Mouse (Mus musculus): Measurements from ENCODE around the gene Armc2.
A peak's percentile ranks its signal among the peaks of the same experiment; 100 is the strongest.
"Not testable (repeated sequence)": the region's sequence is repeated elsewhere in the genome, so short reads cannot be mapped to it uniquely, and the experiment has no call there.

Armc2 gene

DNA sequence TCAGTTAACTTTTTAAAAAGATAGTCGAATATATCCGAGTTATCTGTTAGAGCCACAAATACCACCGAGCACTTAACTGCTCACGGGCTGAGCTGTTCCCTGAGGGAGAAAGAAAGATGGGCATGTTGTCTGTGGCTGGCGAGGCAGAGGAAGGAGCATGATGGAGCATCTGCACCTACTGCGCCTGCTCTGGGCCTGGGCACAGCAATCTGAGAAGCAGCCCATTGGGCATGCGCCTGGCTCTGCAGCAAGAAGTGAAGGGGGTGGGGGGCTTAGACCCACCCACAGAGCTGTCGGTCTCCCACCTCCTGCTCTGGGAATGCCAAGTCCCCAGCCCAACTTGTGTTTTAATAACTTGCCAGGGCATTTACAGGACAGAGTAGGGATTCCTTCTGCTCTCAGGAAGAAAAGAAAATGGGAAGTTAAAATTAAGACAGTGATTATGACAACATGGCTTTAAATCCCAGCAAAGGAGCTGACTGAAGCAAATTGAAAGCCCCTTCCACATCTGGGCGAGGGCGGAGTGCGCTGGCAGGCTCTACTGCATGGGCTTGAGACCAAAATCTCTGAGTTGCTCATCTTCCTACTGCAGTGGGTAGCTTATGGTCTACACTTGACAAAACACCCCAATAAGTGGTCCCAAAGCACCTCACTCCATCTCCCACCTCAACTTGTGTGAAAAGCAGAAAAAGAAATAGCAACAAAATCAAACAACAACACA is 50.2 kb downstream of the Armc2 start:
- DNase-seq (ENCODE audit: low spot score in 2 of 2) = no peak

DNA sequence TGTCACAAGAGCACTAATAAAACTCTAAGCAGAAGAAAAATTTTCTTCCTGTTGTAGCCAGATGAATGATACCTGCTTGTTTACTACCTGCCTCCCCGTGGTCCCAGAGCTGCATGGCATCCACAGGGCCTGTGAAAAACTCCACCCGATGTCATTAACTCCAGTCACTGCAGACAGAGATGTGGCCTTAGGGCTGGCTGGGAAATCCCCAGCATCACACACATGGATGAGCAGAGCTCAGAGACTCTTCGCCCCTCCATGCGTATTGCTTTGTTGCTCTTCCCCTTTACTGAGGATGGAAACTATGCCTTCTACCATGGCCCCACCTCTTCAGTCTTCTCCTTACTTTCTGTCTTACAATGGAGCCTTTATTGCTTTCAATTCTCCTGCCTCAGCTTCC is 55.5 kb downstream of the Armc2 start:
- DNase-seq (ENCODE audit: low spot score in 2 of 2) = no peak

DNA sequence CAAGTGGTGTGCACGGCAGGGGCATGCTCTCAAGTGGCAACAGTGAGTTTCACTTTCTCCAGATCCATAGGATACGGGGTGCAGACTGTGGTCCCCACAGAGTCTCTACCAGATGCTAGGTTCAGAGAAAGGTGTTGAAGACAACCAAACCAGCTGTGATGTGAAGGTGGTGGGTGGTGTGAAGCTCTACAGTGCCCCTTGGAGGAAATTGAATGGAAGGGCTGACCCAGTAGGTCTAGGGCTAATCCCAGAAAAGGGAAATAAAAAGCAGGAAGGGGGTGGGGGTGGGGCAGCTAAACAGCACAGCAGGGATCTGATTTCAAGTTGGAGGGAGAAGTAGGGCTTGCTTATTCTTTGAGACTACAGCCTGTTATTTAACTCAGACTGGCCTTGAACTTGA is 58.4 kb downstream of the Armc2 start:
- no peak for DNase-seq (ENCODE audit: low spot score in 2 of 2)

DNA sequence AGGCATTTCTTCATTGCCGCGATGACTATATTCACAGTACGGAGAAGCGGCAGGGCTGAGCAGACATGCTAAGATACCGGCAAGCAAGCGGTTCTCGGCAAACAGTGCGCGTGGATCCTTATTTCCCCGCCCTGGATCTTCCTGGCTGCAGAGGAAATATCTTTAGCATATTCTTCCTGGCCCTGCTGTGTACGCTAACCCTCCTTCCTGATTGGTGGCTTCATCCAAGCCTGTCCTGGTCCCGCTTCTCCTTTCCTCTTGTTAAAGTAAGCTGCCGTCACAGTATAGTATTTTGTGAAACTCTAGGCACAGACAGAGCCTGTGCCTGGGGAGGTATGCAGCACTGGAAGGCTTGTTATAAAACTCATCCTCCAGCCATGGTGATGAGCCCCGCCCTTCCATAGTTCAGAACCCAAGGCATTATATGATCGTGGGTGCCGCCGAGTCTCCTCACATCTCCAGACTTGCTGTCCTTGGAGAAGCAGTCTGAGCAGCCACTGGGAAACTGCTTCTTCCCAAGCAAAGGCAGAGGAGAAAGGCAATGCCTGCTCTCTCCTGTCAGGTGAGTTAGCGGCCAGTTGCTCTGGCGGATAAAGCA is 59.5 kb downstream of the Armc2 start:
- DNase-seq (ENCODE audit: low spot score in 2 of 2) = no peak

DNA sequence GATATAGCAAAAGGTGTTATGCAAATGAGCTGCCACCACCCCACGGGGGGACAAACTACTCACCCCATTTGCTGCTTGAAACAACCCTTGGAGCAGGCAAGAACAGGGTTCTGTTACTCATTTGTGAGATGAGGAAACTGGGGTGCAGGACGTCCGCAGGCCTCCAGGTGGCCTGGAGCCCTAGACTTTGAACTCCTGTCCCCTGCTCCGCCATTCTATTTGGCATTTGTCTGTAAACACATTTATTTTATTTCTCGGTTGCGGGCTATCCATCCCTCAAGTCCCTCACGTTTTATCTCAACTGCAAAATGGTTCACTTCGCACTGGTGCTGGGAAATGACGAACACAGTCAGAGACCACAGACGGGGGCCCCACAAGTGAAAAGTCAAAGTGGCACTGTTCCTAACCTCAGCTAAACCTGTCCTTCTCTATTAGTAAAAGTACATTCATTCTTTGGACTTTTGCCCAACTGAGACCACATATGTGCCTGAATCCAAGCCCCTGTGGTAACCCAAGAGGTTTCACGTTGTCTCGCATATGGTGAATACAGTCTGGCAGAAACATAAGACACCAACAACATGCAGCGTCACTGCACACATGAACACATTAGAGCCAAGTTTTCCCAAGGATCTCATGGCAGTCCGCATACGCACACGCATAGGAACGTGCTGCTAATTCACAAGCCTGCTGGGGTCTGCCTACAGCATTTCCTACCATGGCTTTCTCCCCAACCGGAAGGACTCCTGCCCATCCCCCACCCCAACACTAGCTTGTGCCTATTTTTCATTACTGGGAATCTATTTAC is 60.6 kb downstream of the Armc2 start:
- DNase-seq (ENCODE audit: low spot score in 2 of 2) = no peak

DNA sequence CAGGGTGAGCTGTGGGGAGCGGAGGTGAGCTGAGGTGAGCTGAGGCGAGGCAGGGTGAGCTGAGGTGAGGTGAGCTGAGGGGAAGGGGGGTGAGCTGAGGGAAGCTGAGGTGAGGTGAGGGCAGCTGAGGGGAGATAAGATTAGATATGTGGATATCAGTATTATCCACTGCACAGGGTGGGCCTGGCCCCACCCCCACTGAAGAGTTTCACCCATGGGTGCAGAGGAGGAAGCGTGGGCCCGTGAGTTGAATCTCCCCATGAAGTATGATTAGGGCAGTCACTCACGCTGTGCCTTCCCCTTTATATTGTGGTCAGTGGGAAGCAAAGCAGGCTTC is 64.7 kb downstream of the Armc2 start:
- DNase-seq (ENCODE audit: low spot score in 2 of 2) = no peak

DNA sequence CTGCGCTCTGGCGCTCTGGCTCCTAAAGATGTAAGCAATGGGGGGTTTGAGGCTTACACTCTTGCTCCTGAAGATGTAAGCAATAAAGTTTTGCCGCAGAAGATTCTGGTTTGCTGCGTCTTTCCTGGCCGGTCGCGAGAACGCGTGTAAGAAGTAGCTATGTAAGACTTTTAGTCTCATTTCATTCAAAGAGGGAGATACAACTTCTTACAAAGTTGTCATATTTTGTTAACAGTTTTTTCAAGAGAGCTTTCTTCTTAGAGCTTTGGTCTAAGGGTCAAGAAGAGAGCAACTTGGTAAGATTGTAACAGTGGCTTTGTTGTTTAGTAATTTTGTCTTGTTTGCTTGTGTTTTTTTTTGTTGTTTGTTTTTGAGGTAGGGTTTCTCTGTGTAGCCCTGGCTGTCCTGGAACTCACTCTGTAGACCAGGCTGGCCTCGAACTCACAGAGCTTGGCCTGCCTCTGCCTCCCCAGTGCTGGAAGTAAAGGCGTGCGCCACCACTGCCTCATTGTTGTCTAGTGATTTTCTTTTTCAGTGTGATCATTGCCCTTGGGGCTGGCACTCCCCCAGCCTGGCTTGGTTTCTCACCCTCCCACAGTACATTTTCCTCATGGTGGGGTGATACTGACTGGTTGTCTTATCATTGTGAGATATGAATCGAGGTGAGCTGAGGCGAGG is 65.3 kb downstream of the Armc2 start:
- DNase-seq (ENCODE audit: low spot score in 2 of 2) = no peak

DNA sequence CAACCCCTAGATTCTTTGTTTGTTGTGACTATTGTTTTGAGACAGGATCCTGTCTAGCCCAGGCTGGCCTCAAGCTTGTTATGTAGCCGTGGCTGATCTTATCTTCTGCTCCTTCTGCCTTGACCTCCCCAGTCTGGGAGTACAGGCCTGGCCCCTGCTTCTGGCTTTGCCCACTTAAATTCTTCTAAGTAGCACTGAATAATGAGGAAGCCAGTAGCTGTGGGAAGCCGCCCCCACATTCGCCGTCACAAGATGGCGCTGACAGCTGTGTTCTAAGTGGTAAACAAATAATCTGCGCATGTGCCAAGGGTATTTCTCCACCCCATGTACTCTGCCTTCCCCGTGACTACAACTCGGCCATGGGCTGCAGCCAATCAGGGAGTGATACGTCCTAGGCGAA is 65.9 kb downstream of the Armc2 start:
- DNase-seq (ENCODE audit: low spot score in 2 of 2) = not testable (repeated sequence)

DNA sequence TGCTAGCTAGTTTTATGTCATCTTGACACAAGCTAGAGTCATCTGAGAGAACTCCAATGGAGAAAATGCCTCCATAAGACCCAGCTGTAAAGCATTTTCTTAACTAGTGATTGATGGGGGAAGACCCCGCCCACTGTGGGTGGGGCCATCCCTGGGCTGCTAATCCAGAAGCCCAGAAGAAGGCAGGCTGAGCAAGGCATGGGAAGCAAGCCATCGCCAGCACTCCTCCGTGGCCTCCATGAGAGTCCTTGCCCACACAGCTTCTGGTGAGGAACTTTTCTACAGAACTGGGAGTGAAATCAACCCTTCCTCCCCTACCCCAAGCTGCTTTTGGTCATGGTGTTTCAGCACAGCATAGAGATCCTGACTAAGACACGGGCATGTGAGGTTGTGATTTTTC is 79.2 kb downstream of the Armc2 start:
- DNase-seq (ENCODE audit: low spot score in 2 of 2) = no peak

DNA sequence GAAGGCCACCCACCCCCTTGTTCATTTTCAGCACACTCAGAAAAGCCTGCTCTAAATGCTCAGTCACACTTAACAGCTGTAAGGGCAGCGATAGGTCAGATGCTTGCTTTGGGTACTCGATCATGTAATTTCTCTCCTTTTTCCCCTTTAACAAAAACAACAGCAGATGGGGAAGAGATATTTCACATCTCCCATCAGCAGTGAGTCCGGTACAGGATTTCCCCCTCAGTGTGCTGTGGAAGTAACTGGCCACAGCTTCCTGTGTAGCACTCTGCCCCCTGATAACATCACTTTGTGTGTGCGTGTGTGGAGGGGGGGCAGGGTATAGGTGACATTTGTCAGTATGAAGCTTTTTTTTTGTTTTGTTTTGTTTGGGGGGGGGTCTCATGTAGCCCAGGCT is 81.1 kb downstream of the Armc2 start:
- DNase-seq (ENCODE audit: low spot score in 2 of 2) = no peak

DNA sequence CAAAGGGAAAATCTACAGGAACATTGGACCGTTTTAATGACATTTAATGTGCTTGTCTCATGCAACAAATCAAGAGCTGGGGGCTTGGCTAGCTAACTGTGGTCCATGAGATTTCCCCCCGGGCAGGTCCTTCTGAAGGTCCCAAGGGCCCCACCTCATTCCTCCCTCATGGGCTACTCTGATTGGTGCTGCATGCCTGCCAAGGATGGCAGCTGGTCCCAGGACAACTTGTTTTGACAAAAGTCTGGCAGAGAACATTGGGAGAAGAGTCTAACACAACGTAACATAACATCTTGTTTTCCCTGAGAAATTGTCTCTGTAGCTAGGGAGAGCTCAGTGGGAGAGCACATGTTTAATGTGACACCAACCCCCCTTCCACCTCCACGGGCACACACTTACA is 82.1 kb downstream of the Armc2 start:
- peak in 1 of 2 experiments; percentile 33 for DNase-seq (ENCODE audit: low spot score in 2 of 2)

DNA sequence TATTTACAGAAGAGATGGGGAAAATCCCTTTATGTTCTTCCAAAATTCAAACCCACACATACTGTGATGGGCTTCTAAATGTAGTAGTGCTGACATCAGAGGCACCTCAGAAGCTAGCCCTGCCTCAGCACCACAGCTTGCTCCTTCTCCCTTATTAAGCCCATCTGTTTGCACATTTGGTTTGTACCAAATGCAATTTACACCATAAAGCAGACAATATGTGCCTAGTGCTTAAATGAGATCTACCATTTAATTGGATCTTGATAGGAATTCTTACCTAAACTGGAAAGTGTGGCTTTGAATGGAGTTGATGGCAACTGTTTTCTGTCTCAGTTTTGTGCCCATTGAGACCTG is 82.8 kb downstream of the Armc2 start:
- no peak for DNase-seq (ENCODE audit: low spot score in 2 of 2)

DNA sequence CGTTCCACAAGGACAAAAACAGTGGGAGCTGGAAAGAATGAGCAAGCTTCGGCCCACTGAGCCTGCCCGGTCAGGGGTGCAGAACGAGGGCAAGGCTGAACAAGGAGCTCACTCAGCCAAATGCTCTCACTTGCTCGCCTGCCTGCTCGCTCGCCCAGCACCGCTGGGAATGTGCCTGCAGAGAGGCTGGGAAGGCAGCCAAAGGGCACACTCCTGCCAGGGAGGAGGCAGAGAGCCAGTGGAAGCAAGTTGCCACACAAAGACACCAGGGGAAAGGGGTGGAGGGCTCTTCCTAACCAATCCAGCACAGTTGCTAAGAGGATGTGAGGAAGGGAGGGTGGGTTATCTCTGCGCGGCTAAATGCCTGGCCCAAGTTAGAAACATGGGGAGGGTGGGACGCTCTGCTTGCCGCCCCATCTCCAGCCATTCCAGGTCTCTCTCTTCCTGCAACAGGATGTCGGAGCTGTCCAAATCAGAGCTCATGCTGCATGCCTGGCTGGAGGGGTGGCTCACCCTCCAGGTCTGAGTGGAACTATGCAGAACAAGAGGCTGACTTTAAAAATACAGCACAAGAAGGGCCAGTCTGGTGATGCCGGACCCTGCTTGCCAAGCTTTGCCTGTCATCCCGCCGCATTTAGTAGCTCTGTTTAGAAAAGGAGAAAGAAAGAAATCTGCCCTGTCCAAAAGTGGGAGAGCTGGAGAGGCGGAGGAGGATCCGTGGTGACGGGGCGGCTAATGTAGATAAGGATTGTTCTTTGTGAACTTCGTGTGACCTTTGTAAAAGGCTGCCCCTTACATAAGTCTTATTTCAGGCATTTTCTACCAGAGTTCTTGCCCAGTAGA is 83.4 kb downstream of the Armc2 start:
- DNase-seq (ENCODE audit: low spot score in 2 of 2) = peak; percentile 39 to 78

DNA sequence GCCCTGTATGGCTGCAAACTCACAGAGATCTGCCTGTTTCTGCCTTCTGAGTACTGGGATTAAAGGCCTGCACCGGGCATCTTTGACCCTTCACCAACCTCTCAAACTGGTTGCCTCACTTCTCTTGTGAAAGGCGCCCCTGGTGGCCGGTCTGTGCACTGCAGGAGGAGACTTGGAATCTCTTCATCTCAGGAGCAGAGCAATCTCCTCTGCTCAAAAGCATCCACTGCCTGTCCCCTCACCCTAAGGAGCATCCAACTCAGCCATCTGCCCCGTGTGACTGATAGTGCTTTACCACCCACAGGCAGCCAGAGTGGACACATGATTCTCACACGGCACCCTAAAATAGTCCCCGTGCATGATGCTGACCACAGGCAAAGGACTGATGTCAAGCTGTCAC is 84.7 kb downstream of the Armc2 start:
- peak; percentile 11 to 15 for DNase-seq (ENCODE audit: low spot score in 2 of 2)

DNA sequence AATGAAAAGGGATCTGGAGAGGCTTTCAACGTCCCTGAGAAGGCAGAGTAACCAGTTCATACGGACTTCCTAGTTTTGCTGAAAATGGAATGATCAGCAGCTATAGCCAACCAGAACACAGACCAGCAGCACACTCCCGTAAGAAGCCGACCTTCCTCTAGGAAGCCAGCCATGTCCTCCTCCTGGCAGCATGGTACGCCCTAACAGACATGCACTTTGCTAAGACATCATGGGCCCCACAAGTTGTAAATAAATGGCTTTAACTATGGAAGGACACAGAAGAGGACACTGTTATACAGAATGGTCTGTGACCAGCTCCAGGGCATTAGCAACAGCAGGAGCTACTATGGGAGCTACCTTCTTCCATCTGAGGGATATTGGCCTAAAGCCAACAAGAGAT is 85.3 kb downstream of the Armc2 start:
- no peak for DNase-seq (ENCODE audit: low spot score in 2 of 2)

DNA sequence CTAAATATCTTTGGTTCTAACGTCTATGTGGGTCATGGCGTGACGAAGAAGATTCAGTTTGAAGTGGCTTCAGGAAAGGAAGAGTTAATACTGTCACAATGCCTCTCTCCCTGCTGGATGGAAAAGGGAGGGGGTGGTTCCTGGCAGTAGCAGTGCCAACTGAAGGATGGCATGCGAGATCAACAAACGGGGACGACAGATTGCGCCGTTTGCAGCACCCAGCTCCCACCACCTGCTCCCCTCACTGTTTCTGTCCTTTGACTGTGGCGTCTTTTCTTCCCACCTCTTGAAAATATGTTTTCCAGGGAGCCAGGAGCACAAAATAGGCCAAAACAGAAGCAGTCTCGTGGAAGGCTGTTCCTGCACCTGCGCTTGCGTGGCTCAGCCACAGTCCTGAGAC is 86.3 kb downstream of the Armc2 start:
- DNase-seq (ENCODE audit: low spot score in 2 of 2) = no peak

DNA sequence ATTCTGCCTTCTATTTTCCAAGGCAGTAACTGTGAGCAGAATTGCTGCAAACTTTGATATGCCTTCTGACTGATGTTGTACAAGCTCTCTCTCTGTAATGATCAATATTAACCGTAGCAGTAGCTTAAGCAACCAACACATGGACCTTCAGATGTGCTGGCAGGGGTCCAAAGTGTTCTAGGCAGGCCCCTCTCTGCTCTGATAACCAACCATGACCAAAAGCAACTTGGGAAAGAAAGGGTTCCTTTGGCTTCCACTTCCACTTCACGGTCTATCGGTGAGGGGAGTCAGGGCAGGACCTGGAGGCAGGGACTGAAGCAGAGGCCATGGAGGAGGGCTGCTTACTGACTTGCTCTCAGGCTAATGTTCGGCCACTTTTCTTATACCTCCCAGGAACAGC is 87.3 kb downstream of the Armc2 start:
- no peak for DNase-seq (ENCODE audit: low spot score in 2 of 2)

DNA sequence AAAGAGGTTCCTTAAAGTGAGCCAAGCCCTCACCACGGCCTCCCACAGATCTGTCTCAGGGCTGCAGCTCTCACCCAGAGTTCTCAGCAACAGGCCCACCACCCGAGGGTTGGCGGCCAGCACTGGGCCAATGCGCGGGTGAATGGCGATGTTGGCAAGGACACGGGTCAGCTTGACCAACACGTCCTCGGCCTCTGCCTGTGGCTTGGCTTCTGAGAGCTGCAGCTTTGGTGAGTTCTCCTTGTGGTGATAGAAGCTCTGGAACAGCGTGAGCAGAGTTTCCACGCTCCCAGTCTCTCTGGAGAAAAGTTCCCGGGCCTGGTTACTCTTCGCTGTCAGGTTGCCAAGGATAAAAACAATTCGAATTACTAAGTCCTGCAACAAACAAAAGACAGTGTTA is 91.5 kb downstream of the Armc2 start:
- DNase-seq (ENCODE audit: low spot score in 2 of 2) = no peak

DNA sequence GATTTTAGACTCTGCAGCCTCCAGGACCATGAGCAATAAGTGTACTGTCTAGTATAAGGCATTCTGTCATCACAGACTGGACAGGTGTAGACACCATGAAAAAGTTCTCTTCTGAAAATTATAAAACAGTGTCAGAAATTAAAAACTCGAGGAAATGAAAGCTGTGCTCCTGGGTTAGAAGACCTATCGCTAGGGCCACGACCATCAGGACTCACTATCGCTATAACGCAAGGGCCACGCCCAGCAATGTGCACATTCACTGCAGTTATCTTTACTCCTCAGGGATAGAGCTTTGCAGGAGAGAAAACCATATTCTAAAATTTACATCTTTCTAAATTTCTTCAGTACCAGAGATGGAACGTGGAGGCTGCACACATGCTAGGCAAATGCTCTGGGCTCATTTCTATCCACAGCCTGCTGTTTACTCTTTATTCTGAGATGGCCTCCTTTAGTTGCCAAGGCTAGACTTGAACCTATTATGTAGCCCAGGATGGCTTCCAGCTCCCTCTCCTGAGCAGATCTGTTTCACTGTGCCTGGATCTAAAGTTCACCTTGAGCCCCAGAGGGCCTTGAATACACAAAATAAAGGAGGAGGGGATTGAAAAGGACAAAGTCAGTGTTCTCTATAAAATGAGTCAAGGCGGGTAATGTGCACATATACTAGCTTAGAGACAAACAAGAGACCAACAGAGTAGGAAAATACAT is 105.8 kb downstream of the Armc2 start:
- no peak for DNase-seq (ENCODE audit: low spot score in 2 of 2)

DNA sequence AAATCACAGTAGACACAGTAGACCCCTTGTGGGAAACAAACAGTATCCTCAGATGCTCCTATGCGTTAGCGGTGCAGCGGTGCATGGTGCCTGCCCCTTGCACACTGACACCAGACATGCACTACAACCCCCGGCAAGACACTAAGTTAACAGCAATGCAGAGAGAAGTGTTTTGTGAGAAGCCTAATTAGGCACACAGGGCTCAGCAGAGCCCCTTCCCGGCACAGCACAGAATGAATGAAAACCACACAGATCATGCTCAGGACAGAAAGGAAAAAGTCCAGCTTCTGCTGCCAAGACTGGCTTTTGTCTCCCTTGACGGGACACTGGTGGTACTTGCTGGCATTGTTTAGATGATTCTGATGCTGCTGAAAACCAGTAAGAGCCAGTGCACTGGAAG is 109.3 kb downstream of the Armc2 start:
- no peak for DNase-seq (ENCODE audit: low spot score in 2 of 2)

DNA sequence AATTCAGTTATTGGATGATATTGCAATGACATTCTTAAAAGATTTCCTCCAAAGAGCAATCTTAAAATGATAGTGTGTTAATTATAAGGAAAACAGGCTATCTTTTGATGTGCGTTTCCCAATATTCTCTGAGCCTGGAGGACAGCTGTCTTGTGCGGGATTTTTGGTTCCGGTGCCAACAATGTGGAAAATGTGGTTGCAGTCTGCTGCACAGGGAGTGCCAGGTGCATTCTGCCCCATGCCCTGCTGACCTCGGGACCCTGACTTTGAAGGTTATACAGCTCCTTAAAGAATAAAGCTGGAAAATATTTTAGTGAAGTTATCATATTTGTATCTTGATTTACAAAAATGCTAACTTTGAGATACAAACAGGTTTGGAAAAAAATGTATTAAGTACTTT is 110.3 kb downstream of the Armc2 start:
- no peak for DNase-seq (ENCODE audit: low spot score in 2 of 2)
